Mouse (Mus musculus): ENCODE data around the gene Bik.

- TF ChIP-seq CTCF (IDR thresholded peaks at IDR 0.05; ENCODE audit: low read depth) = no peak
- no peak for TF ChIP-seq EP300 (IDR thresholded peaks at IDR 0.05; ENCODE audit: low read depth)
These were observed 37.2 kb upstream of the Bik start for GRCm38 (mm10) chr15:83489471-83489870.

Measured in liver, postnatal 0 days (tissue).